Mouse (Mus musculus): ENCODE results near the gene 1700092M07Rik. TPM values are rescaled to one million over a fixed set of nuclear protein-coding genes. Genes with fewer than 3 reads are reported as not detected.

The 1700092M07Rik gene
- total RNA-seq, 2 experiments from 2014 or later: 1.8 to 2.0 TPM

DNA sequence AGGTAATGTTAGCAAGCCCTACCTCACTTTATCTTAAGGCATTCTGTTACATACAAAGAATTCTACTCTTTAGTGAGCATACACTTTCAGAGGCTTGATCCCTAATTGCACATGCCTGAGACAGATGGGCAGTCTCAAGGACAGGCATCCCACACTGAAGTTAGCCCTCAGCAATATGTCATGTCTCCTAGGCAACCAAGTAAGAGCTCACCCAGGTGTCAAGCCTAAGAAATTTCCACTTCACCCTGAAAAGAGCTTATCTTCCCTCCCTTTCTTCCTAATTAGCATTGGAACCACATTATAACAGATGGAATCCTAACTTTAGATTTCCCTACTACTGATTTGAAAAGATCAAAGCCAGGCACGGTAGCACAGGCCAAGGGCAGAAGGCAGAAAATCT, 48.7 kb downstream of the 1700092M07Rik start:
- DNase-seq (ENCODE audit: low spot score in 2 of 2): peak in 1 of 2 experiments; percentile 32

DNA sequence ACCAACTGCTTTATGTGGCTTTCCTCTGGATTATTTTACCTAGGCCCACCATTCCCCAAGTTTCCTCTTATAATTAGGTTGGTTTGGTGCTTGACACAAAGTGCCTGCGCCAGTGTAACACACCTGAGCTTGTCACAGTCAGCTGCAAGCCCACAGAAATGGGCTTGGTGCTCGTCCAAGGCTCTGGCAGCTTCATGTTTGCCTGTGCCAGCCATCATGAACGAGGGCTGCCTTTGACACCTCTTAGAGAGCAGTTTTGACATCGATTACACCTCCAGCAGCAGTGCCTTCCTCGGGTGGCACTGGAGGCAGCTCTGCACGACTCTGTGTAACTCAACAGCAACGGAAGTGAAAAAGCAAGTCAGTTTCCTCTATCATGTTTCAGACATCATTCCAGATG, 49.7 kb downstream of the 1700092M07Rik start:
- peak in 1 of 2 experiments; percentile 36 for DNase-seq (ENCODE audit: low spot score in 2 of 2)

Small RNA genes lying within 50 kb of the gene (microRNA-seq; reads per million reads assigned to microRNA genes)
- 0 reads per million in 2 experiments for gene Mir6992

Other genes starting within 250 kb of the 1700092M07Rik start
- gene Slc22a8, start 149.5 kb upstream of the 1700092M07Rik start, total RNA-seq (2021): 10 to 100 TPM; 17.9 to 18.8 TPM
- 1 to 10 TPM; 1.6 to 3.3 TPM for gene Slc22a6, start 122.7 kb upstream of the 1700092M07Rik start, total RNA-seq (2021)
- 100 to 1,000 TPM; 162 to 166 TPM for gene Chrm1, start 76.9 kb upstream of the 1700092M07Rik start, total RNA-seq (2021)
- 100 to 1,000 TPM; 188 to 200 TPM for gene Slc3a2, start 17.3 kb upstream of the 1700092M07Rik start, total RNA-seq (2021)
- 10 to 100 TPM; 39.9 to 47.9 TPM for gene Wdr74, start 4.9 kb upstream of the 1700092M07Rik start, total RNA-seq (2021)
- 10 to 100 TPM; 64.5 to 71.4 TPM for gene Stx5a, start 695 bp downstream of the 1700092M07Rik start, total RNA-seq (2021)
- gene Nxf1, start 16.4 kb downstream of the 1700092M07Rik start, total RNA-seq (2021): 10 to 100 TPM; 79.3 to 91.9 TPM
- gene Tmem223, start 30.3 kb downstream of the 1700092M07Rik start, total RNA-seq (2021): 100 to 1,000 TPM; 101 to 108 TPM
- gene Tmem179b, start 33.7 kb downstream of the 1700092M07Rik start, total RNA-seq (2021): 10 to 100 TPM; 10.1 to 12.0 TPM
- gene Taf6l, start 45.7 kb downstream of the 1700092M07Rik start, total RNA-seq (2021): 10 to 100 TPM; 14.1 to 15.0 TPM
- gene Polr2g, start 57.9 kb downstream of the 1700092M07Rik start, total RNA-seq (2021): 100 to 1,000 TPM; 119 TPM
- 1 to 10 TPM; 4.3 TPM for gene Zbtb3, start 61.8 kb downstream of the 1700092M07Rik start, total RNA-seq (2021)
- 10 to 100 TPM; 29.8 to 32.1 TPM for gene Ttc9c, start 78.6 kb downstream of the 1700092M07Rik start, total RNA-seq (2021)
- 100 to 1,000 TPM in 1 of 2 experiments, 10 to 100 TPM in 1; 99.4 to 103 TPM for gene Hnrnpul2, start 79.3 kb downstream of the 1700092M07Rik start, total RNA-seq (2021)
- gene AC129217.1, start 89.1 kb downstream of the 1700092M07Rik start, total RNA-seq (2021): 1 to 10 TPM in 1 of 2 experiments, not detected in 1; 4.4 TPM
- gene Bscl2, start 96.7 kb downstream of the 1700092M07Rik start, total RNA-seq (2021): 100 to 1,000 TPM in 1 of 2 experiments, 10 to 100 TPM in 1; 96.2 to 107 TPM
- 100 to 1,000 TPM; 220 to 243 TPM for gene Gng3, start 98.5 kb downstream of the 1700092M07Rik start, total RNA-seq (2021)
- under 1 TPM; 0.30 to 0.55 TPM for gene Lrrn4cl, start 110.0 kb downstream of the 1700092M07Rik start, total RNA-seq (2021)
- 100 to 1,000 TPM in 1 of 2 experiments, 10 to 100 TPM in 1; 95.4 to 101 TPM for gene Ubxn1, start 130.8 kb downstream of the 1700092M07Rik start, total RNA-seq (2021)
- gene Uqcc3, start 140.2 kb downstream of the 1700092M07Rik start, total RNA-seq (2021): 10 to 100 TPM; 35.2 to 35.6 TPM
- gene Lbhd1, start 143.0 kb downstream of the 1700092M07Rik start, total RNA-seq (2021): 1 to 10 TPM; 5.4 to 7.0 TPM
- gene Gm49403, start 143.2 kb downstream of the 1700092M07Rik start, total RNA-seq (2021): not detected
- 10 to 100 TPM; 24.4 to 26.1 TPM for gene 1810009A15Rik, start 148.1 kb downstream of the 1700092M07Rik start, total RNA-seq (2021)
- 1 to 10 TPM in 1 of 2 experiments, not detected in 1; 1.1 TPM for gene Gm49416, start 148.2 kb downstream of the 1700092M07Rik start, total RNA-seq (2021)
- 10 to 100 TPM; 22.0 to 25.4 TPM for gene Ints5, start 152.3 kb downstream of the 1700092M07Rik start, total RNA-seq (2021)
- gene Ganab, start 157.4 kb downstream of the 1700092M07Rik start, total RNA-seq (2021): 100 to 1,000 TPM; 111 to 114 TPM
- gene B3gat3, start 179.7 kb downstream of the 1700092M07Rik start, total RNA-seq (2021): 100 to 1,000 TPM; 144 to 149 TPM
- 1 to 10 TPM; 3.2 to 4.0 TPM for gene Rom1, start 188.6 kb downstream of the 1700092M07Rik start, total RNA-seq (2021)
- gene Eml3, start 188.8 kb downstream of the 1700092M07Rik start, total RNA-seq (2021): 10 to 100 TPM; 11.3 to 11.7 TPM
- 10 to 100 TPM; 52.4 to 56.6 TPM for gene Mta2, start 201.2 kb downstream of the 1700092M07Rik start, total RNA-seq (2021)
- gene Tut1, start 213.1 kb downstream of the 1700092M07Rik start, total RNA-seq (2021): 10 to 100 TPM; 15.0 to 17.3 TPM
- gene Eef1g, start 226.3 kb downstream of the 1700092M07Rik start, total RNA-seq (2021): 100 to 1,000 TPM; 198 to 230 TPM
- gene Ahnak, start 248.6 kb downstream of the 1700092M07Rik start, total RNA-seq (2021): 10 to 100 TPM; 20.7 to 22.5 TPM